Mouse (Mus musculus) ovary, postnatal 10 days (tissue): ENCODE data around the gene H13.

Source experiments
- DNase-seq: peaks from one replicate; pipeline ENCODE4 v3.0.0; 2022; ENCODE audit warnings: low spot score

H13 gene

DNA sequence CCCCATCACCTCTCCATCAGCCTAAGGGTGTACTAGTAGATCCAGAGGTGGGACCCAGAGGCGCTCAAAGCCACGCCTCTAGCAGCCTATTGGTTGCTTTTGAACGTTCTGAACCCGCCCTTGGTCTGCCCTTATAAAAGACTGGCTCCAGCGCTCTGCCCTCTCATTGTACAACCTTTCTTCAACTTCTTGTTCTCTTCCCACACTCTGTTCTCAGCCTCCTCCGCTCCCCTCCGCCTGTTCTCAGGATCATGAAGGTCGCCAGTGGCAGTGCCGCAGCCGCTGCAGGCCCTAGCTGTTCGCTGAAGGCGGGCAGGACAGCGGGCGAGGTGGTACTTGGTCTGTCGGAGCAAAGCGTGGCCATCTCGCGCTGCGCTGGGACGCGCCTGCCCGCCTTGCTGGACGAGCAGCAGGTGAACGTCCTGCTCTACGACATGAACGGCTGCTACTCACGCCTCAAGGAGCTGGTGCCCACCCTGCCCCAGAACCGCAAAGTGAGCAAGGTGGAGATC is 66.9 kb downstream of the H13 start, which contains the start of gene Id1:
Gene Id1, plus strand, starts transcription at position 162 of the 512 bp plus-strand sequence.
- DNase-seq: no peak

DNA sequence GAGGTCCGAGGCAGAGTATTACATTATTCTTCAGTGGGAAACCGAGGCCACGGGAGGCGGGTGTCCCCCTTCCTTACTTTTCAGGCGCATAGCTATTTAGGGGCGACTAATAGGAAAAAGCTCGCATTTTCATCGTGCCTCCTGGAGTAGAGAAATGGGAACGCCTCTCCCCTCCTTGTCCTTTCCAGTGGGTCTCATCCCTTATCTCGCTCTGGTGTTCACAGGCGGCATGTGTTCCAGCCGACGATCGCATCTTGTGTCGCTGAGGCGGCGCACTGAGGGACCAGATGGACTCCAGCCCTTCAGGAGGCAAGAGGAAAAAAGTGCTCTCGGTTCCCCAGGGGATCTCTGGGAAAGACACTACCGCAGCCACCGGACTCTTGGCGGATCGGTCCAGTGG is 67.5 kb downstream of the H13 start:
- DNase-seq: no peak

DNA sequence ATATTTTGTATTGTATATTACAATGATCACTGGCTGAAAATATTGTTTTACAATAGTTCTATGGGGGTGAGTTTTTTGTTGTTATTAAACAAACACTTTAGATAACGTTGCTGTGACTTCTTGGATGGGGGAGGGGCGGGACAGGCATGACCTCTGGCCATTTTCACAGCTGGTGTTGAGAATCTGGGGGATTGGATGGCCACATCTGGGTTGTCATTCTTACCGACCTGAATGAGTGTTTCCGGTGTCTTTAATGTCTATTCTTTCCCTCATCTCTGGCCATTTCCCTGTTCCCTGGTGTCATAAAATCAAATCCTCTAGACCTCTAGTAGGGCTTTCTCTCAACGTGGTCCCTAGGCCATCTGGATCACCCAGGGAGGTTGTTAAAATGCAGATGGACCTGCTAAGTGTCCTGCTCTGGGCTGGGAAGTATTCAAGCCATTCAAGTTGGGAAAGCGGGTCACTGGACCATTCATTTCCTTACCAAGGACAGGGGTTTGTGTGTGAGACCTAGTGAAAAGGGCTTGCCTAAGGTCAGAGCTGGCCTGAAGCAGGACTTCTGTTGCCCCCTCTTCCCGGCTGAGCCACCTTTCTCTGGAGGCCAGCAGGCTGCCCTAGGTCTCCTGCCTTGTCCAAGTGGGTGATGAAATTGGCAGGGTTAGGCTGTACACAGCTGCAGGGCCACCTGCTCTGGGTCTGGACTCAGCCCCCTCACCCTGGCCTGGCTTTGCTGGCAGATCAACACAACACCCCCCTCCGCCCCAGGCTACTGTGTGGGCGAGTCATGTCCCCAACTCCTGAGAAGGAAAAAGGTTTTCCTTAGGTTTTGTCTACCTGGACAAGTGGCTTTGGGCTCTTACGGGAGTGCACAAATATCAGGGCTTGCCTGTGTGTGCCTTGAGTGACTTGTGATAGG is 68.3 kb downstream of the H13 start:
- DNase-seq: no peak

DNA sequence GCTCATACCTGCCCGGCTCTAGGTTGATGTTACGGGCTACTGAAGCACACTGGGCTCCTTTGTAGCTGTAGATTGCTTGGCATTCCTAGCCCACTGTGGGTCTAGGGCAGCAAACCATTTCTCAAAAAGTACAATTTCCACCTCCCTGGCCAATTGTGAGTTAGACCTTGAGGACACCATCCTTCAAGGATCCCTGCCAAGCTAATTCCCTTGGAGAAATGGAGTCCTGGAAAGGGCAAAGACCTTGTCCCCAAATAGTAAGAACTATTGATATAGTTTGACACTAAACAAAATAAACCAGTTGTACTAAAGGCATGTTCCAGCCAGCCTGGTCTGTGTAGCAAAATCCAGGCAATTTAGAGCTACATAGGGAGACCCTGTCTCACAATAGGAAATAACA is 69.1 kb downstream of the H13 start:
- DNase-seq: no peak

DNA sequence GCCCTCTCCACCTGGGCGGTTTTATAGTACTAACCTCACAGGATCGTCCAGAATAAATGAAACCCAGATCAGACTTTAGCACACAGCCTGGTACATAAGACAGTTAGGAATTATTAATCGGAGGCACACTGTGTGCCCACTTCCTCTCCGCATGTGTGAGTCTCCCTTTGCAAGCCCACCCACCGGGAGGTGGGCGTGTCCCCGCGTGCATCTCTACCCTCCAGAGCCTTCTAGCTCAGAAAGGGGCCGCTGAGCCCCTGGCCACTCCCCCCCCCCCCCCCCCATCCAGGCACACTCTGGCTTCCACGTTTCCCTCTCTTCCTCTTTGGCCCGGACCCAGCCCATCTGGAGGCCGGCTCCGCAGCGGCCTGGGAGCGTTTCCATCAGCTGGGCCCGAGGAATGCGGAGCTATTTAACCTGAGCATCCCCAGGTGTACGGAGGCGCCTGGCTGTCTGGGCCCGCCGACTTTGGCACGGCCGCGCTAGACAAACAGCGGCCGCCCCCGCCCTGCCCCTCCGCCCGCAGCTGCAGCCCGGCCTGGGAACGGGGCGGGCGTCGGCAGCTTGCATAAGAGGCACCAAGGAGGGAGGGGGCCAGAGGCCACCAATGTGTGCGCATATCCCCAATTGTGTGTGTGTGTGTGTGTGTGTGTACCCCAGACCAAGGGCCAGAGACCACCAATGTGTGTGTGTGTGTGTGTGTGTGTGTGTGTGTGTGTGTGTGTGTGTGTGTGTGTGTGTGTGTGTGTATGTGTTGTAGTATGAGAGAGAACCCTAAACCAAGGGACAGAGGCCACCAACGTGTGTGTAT is 70.0 kb downstream of the H13 start:
- no peak for DNase-seq

DNA sequence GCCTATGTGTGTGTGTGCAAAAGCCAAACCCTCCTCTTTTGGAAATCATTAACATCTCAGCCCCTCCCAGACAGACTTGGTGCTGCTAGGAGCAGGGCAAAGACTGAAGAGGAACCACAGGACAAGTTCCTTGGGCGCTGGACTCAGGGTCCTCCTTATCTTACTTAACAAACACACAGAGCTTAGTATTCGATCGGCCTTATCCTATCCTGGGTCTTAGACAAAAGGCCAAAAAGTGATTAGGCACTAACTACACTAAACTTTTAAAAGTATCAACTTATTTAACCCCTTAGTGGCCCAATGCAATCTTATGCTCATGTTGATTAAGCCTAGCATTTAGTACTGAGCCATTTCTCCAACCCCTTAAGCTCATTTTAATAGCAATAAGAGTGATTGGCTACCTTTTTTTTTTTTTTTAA is 70.6 kb downstream of the H13 start:
- no peak for DNase-seq

DNA sequence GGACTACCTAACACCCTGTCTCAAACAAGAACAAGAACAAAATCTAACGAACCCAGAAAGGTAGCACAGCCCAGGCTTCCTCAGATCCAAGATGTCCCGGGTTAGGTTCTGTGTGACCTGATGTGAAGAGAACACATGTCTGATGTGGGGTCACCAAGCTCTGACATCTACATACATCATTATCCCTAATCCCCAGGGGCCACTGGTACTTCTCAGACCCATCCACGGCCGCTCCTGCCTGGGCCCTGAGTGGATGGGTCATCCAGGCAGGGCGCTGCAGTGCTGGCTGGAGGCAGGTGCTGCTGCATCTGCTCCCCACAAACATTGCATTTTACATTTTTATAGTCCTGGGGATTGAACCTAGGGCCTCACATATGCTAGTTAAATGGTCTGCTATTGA is 71.2 kb downstream of the H13 start:
- no peak for DNase-seq

DNA sequence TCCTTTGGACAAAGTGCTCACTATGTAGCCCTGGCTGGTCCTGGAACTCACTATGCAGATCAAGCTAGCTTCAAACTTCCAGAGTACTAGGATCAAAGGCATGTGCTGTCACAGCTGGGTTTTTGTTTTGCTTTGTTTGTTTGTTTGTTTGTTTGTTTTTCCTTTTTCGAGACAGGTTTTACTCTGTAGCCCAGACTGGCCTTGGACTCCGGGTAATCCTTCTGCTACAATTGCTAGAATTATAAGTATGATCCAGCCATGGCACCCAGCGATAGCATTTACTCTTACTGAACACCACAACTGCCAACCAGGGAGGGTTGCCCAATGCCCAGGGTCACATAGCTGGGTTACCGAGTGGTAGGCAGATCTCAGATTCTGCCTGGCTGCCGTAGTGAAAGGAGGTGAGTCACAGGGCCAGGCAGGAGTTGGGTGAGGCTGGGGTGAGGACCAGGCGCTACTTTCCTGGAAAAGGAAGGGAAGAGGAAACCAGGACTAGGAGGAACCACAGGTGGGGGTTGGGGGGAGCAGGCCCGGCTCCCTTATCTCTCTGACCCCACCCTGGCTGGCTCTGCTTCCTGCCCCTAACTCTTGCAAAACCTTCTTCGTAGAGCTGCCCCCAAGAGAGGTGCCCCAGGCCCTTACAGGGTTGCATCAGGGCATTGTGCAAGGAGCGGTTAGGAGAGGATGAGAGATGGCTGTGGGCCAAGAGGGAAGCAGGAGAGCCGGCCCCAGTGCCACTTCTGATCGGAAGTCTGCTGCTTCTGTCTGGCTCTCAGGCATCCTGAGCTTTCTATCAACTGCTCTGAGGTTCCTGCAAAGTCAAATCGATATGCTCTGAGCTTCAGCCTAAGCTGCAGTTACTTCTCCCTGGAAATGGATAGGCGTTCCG is 72.1 kb downstream of the H13 start:
- no peak for DNase-seq

DNA sequence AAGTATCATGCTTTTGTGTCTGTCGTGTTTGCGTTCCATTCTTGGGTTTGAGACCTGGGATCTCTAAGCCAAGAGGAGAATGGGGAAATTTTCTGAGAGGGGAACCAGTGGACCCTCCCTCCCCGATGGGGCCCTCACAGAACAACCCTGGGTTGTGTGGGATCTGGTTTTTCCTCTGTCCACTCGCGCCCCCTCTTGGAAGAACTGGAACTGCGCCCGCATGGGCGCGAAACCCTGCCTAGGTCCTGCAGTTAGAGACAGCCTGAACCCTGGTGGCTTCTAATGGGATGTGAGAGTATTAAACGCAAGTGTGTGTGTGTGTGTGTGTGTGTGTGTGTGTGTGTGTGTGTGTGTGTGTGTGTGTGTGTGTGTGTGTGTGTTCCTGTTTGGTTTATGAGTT is 73.2 kb downstream of the H13 start:
- no peak for DNase-seq

DNA sequence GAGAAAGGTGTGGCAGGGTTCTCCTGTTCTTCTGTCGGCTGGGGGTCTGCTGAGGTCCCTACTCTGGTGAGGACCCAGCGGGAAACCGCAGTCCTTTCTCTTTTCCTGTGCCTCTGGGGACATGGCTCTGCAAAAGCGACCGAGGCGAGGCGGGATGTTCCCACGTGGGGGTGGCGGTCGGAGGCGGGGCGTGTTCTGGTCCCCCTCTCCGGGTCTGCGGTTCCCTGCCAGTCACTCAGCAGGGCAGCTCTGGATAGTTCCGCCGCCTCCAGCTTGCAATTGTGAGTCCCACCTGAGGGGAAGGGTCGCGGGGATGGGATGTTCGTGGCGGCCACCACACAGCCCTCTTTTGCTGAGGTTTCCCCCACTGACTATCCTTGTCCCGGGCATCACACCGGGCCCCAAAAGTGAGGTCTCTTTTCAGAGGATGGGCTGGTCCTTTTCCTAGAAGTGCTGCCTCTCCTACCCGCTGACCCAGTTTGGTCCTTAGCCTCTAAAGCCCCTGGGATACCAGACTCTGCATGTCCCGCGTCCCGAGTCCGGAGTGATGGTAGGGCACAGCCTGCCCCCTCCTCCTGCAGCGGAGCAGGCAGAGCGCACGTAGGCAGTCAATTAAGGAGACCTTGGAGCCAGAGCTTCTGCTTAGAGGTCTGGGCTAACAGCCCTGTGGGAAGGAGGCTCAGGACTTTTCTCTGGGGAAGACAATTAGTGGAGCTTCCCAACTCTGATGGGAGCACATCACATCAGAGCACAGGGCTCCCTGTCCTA is 84.9 kb downstream of the H13 start, which contains the start of gene Cox4i2:
Gene Cox4i2, plus strand, starts transcription at position 230 of the 768 bp plus-strand sequence.
- DNase-seq: no peak

DNA sequence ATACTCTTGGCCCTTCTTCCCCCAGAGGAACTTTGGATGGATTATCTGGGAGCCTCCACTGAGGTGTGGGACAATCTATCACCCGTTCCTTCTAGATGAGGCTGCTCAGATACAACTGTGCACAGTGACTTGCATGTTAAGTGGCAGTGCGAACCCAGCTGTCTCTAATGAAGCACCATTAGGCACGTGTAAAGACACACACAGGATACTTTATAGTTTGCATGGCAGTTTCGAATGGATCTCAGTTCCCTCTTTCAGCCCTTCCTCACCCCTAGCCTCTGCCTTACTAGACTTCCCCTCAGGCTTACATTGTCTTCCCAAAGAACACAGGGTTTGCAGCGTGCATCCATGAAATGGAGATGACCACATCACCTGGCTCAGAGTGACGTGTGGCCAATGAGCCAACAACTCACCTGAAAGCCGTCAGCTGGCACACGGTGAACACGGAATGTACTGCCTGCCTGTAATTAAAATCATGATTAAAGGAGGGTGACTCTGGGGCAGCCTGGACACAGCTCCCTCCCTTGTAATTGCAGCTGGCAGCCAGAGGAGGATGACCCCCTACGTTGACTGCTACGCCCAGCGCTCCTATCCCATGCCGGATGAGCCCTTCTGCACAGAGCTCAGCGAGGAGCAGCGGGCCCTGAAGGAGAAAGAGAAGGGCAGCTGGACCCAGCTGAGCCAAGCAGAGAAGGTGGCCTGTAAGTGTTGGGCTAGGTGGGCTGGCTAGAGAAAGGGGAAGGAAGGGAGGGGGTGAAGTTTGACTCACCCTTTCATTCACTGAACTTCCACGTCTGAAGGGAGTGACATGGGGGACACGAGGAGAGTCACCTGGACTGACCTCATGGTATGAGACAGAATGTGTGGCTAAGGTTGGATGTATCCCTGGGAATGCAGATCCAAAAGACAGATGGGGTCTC is 87.5 kb downstream of the H13 start:
- no peak for DNase-seq

DNA sequence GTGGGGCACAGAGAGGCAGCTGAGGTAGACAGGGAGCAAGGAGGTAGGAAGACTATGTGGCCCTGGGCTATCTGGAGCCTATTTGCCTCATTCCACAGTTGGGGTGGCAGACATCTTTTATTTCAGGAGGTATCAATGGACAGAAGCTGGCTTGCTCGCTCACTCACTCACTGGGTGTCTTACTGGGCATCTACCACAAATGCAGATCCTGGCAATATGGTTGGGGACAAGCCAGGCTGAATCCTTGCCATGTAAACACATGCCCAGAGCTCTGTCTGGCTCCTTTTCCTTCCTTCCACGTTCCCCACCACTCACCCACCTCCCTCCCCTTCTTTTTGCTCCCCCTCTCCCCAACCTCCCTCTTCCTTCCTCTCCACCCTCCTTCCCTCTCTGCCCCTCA is 88.2 kb downstream of the H13 start:
- no peak for DNase-seq
